Mouse (Mus musculus) kidney, postnatal 0 days (tissue): ENCODE data around the gene Car7. TPM values are rescaled to one million over a fixed set of nuclear protein-coding genes. Genes with fewer than 3 reads are reported as not detected.
A peak's percentile ranks its signal among the peaks of the same experiment; 100 is the strongest.
"Not testable (repeated sequence)": the region's sequence is repeated elsewhere in the genome, so short reads cannot be mapped to it uniquely, and the experiment has no call there.

Source experiments
- ATAC-seq: fragments of 200-750 bp; cut with Nextera tagmentation; replicated peaks from 2 replicates; pipeline ENCODE4 v1.8.0; 2017; ENCODE audit warnings: low read depth, moderate number of reproducible peaks, moderate TSS enrichment, moderate library complexity; ENCODE audit not compliant: low FRiP score
- DNase-seq: peaks from one replicate; pipeline ENCODE4 v3.0.0-alpha.2; 2016; ENCODE audit warnings: low spot score
- H3K27ac ChIP-seq: fragments of 300-500 bp; sonication (generic); 2 replicates; pipeline ENCODE4 v1.5.1; 2014; ENCODE audit warnings: mild to moderate bottlenecking
- H3K27me3 ChIP-seq: fragments of 300-500 bp; sonication (generic); 2 replicates; pipeline ENCODE4 v1.6.1; 2014; ENCODE audit warnings: low read length, mixed read lengths; ENCODE audit not compliant: insufficient read depth
- H3K36me3 ChIP-seq: fragments of 300-500 bp; sonication (generic); 2 replicates; pipeline ENCODE4 v1.6.1; 2014; ENCODE audit warnings: low read length, mixed read lengths; ENCODE audit not compliant: insufficient read depth
- H3K4me1 ChIP-seq: fragments of 300-500 bp; sonication (generic); replicated peaks from 2 replicates; pipeline ENCODE4 v1.6.1; 2014; ENCODE audit warnings: antibody characterized with exemption, low read length, mixed read lengths; ENCODE audit not compliant: insufficient read depth
- H3K4me2 ChIP-seq: fragments of 300-500 bp; sonication (generic); 2 replicates; pipeline ENCODE4 v1.6.1; 2014; ENCODE audit warnings: mild to moderate bottlenecking, low read length, moderate library complexity, mixed read lengths
- H3K4me3 ChIP-seq: fragments of 300-500 bp; sonication (generic); replicated peaks from 2 replicates; pipeline ENCODE4 v1.5.1; 2014; ENCODE audit warnings: low read depth, low read length
- H3K9ac ChIP-seq: fragments of 300-500 bp; sonication (generic); 2 replicates; pipeline ENCODE4 v1.6.1; 2014; ENCODE audit warnings: low read depth, low read length
- H3K9me3 ChIP-seq: fragments of 300-500 bp; sonication (generic); replicated peaks from 2 replicates; pipeline ENCODE4 v1.6.1; 2016; ENCODE audit warnings: low read length, inconsistent platforms, mixed read lengths
- CTCF ChIP-seq: IDR thresholded peaks from 2 replicates; pipeline ENCODE4 v1.5.1; 2016; ENCODE audit warnings: antibody characterized with exemption, low read depth, mild to moderate bottlenecking, moderate library complexity
- WGBS: fragments of 180-500 bp; shearing (Covaris S2); extraction: QIAGEN DNeasy Blood & Tissue Kit; methylation state at CpG from one replicate; pipeline ENCODE4 v1.1.7; 2014; 5-methylcytosine and 5-hydroxymethylcytosine counted together
- polyA plus RNA-seq: library from polyadenylated mRNA; unstranded; fragments of >200 nt; fragmentation: Nextera tagmentation; extraction: Ambion mirVana; gene quantifications from 2 replicates; pipeline ENCODE4 v1.2.1, GENCODE M21; 2015

Gene Car7
- polyA plus RNA-seq, 1 experiment from 2014 or later: 5.2 TPM

- DNase-seq, H3K27ac ChIP-seq, H3K36me3 ChIP-seq, H3K9ac ChIP-seq, H3K4me2 ChIP-seq, H3K4me3 ChIP-seq, H3K27me3 ChIP-seq, ATAC-seq, H3K9me3 ChIP-seq, H3K4me1 ChIP-seq: not testable (repeated sequence)
- TF ChIP-seq CTCF: 0 out of 2 replicates have a peak, but pooled peaks have one; percentile 6
- WGBS: 81% methylated on average over 17 of the region's 17 CpGs
These were observed 43.1 kb downstream of the Car7 start for GRCm38 (mm10) chr8:104577606-104578005.

DNA sequence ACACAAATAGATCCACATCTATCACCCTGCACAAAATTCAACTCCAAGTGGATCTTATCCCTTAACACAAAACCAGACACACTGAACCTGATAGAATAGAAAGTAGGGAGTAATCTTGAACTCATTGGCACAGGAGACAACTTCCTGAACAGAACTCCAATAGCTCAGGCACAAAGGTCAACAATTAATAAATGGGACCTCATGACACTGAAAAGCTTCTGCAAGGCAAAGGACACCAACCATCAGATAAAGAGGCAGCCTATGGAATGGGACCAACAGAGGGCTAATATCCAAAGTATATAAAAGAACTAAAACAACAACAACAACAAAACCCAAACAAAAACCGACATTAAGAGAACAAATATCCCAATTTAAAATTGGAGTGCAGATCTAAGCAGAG is 50.0 kb downstream of the Car7 start:
- 69% methylated on average over 1 of the region's 1 CpGs for WGBS
- no peak for DNase-seq
- Histone ChIP-seq H3K4me2 (no peak overlapping the region), H3K9ac (no peak overlapping the region), H3K27me3 (no peaks in the 10 kb centered on the region), H3K27ac (no peak overlapping the region), H3K4me3 (no peak overlapping the region), H3K4me1 (no peaks in the 10 kb centered on the region), H3K36me3 (no peaks in the 10 kb centered on the region), H3K9me3 (no peaks in the 10 kb centered on the region; the same call in 1 of the 2 replicates)
- ATAC-seq: no peak
- TF ChIP-seq CTCF: no peak

GRCm38 (mm10) chr8:104590284-104590683 is 55.8 kb downstream of the Car7 start:
- no peak overlapping the region for H3K4me2 ChIP-seq
- no peak overlapping the region for H3K27ac ChIP-seq
- TF ChIP-seq CTCF: no peak
- DNase-seq: no peak
- H3K36me3 ChIP-seq: peaks cover 17% of the 10 kb centered on the region
- H3K9me3 ChIP-seq: no peaks in the 10 kb centered on the region
- no peak overlapping the region for H3K4me3 ChIP-seq
- 96% methylated on average over 3 of the region's 3 CpGs for WGBS
- ATAC-seq: no peak
- no peak overlapping the region for H3K9ac ChIP-seq
- H3K4me1 ChIP-seq: no peaks in the 10 kb centered on the region; the same call in none of the 2 replicates
- no peaks in the 10 kb centered on the region for H3K27me3 ChIP-seq

- under 1% methylated on average over 44 of the region's 44 CpGs for WGBS
- peak within 1 kb of the TSS; percentile 64 for H3K4me3 ChIP-seq
- DNase-seq (peak; percentile 95), ATAC-seq (peak; percentile 96)
- H3K27ac ChIP-seq: peak within 1 kb of the TSS; percentile 80
- peaks cover 17% of the 10 kb centered on the region for H3K36me3 ChIP-seq
- H3K27me3 ChIP-seq: no peaks in the 10 kb centered on the region
- peak within 1 kb of the TSS; percentile 65 for H3K4me2 ChIP-seq
- peak within 1 kb of the TSS; percentile 62 for H3K9ac ChIP-seq
- no peak for TF ChIP-seq CTCF
- H3K4me1 ChIP-seq: no peaks in the 10 kb centered on the region; the same call in none of the 2 replicates
- H3K9me3 ChIP-seq: no peaks in the 10 kb centered on the region
These were observed 56.8 kb downstream of the Car7 start, which contains the start of gene Pdp2 for GRCm38 (mm10) chr8:104591133-104591834. Pdp2 (plus strand) TSS chr8:104591451.

- peak overlapping the region; percentile 62 for H3K9ac ChIP-seq
- no peak for ATAC-seq
- no peak for DNase-seq
- peak overlapping the region; percentile 64 for H3K4me3 ChIP-seq
- H3K4me2 ChIP-seq: peak overlapping the region; percentile 65
- no peaks in the 10 kb centered on the region for H3K9me3 ChIP-seq
- WGBS: under 1% methylated on average over 9 of the region's 9 CpGs
- TF ChIP-seq CTCF: no peak
- H3K36me3 ChIP-seq: peaks cover 17% of the 10 kb centered on the region
- no peaks in the 10 kb centered on the region; the same call in none of the 2 replicates for H3K4me1 ChIP-seq
- no peaks in the 10 kb centered on the region for H3K27me3 ChIP-seq
- H3K27ac ChIP-seq: peak overlapping the region; percentile 80
These were observed 57.4 kb downstream of the Car7 start for GRCm38 (mm10) chr8:104591856-104592255.

DNA sequence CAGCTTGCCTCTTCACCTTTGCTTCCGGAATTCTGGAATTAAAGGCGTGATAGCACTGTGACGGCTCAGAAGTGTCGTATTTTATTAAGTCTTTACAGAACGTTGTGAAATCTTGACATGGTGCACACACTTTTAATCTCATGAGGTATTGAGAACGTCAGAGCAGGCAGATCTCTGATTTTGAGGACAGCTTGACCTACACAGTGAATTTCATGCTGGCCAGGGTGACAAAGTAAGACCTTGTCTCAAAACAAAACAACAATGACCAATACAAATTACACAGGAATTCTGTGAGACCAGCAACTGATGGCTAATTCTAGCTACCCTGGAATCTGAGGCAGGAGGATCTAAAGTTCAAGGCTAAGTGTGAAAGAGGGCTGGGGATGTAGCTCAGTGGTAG is 58.1 kb downstream of the Car7 start:
- WGBS: 52% methylated on average over 6 of the region's 6 CpGs
- no peaks in the 10 kb centered on the region; the same call in none of the 2 replicates for H3K4me1 ChIP-seq
- H3K9ac ChIP-seq: no peak overlapping the region
- no peaks in the 10 kb centered on the region for H3K9me3 ChIP-seq
- no peak overlapping the region for H3K4me3 ChIP-seq
- H3K36me3 ChIP-seq: peaks cover 17% of the 10 kb centered on the region
- peak overlapping the region; percentile 65 for H3K4me2 ChIP-seq
- DNase-seq: no peak
- no peaks in the 10 kb centered on the region for H3K27me3 ChIP-seq
- no peak overlapping the region for H3K27ac ChIP-seq
- TF ChIP-seq CTCF: no peak
- ATAC-seq: no peak
